Mouse (Mus musculus): Measurements from ENCODE around the gene Bicra. TPM values are rescaled to one million over a fixed set of nuclear protein-coding genes. Genes with fewer than 3 reads are reported as not detected.

Bicra gene
- polyA plus RNA-seq, 1 experiment from 2014 or later = 6.7 TPM

GRCm38 (mm10) chr7:16002171-16002570, 45.5 kb downstream of the Bicra start:
- no peak overlapping the region for H3K4me3 ChIP-seq (ENCODE audit: low read depth, low read length)
- no peak overlapping the region for H3K9ac ChIP-seq (ENCODE audit: low read depth, low read length)
- 75% methylated on average over 5 of the region's 5 CpGs for WGBS
- DNase-seq (ENCODE audit: low spot score) = peak; percentile 79
- peaks cover 4% of the 10 kb centered on the region; the same call in 1 of the 2 replicates for H3K4me1 ChIP-seq (ENCODE audit: control insufficient read depth, insufficient read depth, low read length)
- H3K9me3 ChIP-seq (ENCODE audit: control insufficient read depth, low read length) = no peaks in the 10 kb centered on the region
- H3K36me3 ChIP-seq (ENCODE audit: control insufficient read depth, insufficient read depth, low read length) = peaks cover 16% of the 10 kb centered on the region
- peak; percentile 28; the same call in 1 of the 2 replicates for ATAC-seq (ENCODE audit: low read depth)
- H3K4me2 ChIP-seq (ENCODE audit: low read depth, low read length) = no peak overlapping the region
- peak overlapping the region; percentile 39; the same call in 1 of the 2 replicates for H3K27ac ChIP-seq (replicated peaks; ENCODE audit: low read depth, low read length)
- no peaks in the 10 kb centered on the region for H3K27me3 ChIP-seq (replicated peaks; ENCODE audit: control insufficient read depth, insufficient read depth, low read length)

GRCm38 (mm10) chr7:16001691-16002090, 46.0 kb downstream of the Bicra start:
- H3K9ac ChIP-seq (ENCODE audit: low read depth, low read length) = no peak overlapping the region
- 89% methylated on average over 1 of the region's 1 CpGs for WGBS
- no peak overlapping the region for H3K4me3 ChIP-seq (ENCODE audit: low read depth, low read length)
- H3K4me2 ChIP-seq (ENCODE audit: low read depth, low read length) = no peak overlapping the region
- peaks cover 4% of the 10 kb centered on the region; the same call in 1 of the 2 replicates for H3K4me1 ChIP-seq (ENCODE audit: control insufficient read depth, insufficient read depth, low read length)
- H3K9me3 ChIP-seq (ENCODE audit: control insufficient read depth, low read length) = no peaks in the 10 kb centered on the region
- 0 out of 2 replicates have a peak overlapping the region, but pooled peaks have one; percentile 39 for H3K27ac ChIP-seq (replicated peaks; ENCODE audit: low read depth, low read length)
- peaks cover 21% of the 10 kb centered on the region for H3K36me3 ChIP-seq (ENCODE audit: control insufficient read depth, insufficient read depth, low read length)
- H3K27me3 ChIP-seq (replicated peaks; ENCODE audit: control insufficient read depth, insufficient read depth, low read length) = no peaks in the 10 kb centered on the region
- no peak for ATAC-seq (ENCODE audit: low read depth)
- no peak for DNase-seq (ENCODE audit: low spot score)

- no peaks in the 10 kb centered on the region for H3K4me1 ChIP-seq (ENCODE audit: control insufficient read depth, insufficient read depth, low read length)
Measured at GRCm38 (mm10) chr7:15993789-15994188, 53.9 kb downstream of the Bicra start.

DNA sequence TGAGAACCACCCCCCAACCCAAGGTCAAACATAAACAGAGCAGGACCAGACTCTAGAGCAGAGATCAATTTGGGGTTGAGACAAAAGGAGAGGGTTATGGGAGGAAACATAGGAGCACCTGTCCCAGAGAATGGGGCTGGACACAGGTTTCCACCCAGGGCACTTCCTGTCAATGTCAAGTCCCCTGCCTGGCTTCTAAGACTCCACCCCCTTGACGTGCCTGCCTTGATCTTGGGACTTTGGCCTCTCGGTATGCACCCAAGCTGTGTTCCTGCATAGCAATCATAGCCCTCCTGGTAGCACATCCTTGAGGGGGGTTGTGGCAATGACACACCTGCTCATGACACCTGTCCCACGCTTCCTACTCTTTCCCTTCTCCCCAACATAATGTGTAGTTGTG, 54.6 kb downstream of the Bicra start:
- H3K9me3 ChIP-seq (ENCODE audit: control insufficient read depth, low read length) = no peaks in the 10 kb centered on the region
- H3K27ac ChIP-seq (replicated peaks; ENCODE audit: low read depth, low read length) = no peak overlapping the region
- H3K4me3 ChIP-seq (ENCODE audit: low read depth, low read length) = no peak overlapping the region
- H3K9ac ChIP-seq (ENCODE audit: low read depth, low read length) = no peak overlapping the region
- WGBS = 92% methylated on average over 3 of the region's 3 CpGs
- no peaks in the 10 kb centered on the region for H3K27me3 ChIP-seq (replicated peaks; ENCODE audit: control insufficient read depth, insufficient read depth, low read length)
- no peaks in the 10 kb centered on the region for H3K4me1 ChIP-seq (ENCODE audit: control insufficient read depth, insufficient read depth, low read length)
- H3K36me3 ChIP-seq (ENCODE audit: control insufficient read depth, insufficient read depth, low read length) = peaks cover 84% of the 10 kb centered on the region
- no peak overlapping the region for H3K4me2 ChIP-seq (ENCODE audit: low read depth, low read length)
- no peak for ATAC-seq (ENCODE audit: low read depth)
- no peak for DNase-seq (ENCODE audit: low spot score)

More at GRCm38 (mm10) chr7:15993789-15994188, 53.9 kb downstream of the Bicra start:
- ATAC-seq (ENCODE audit: low read depth) = no peak
- Histone ChIP-seq H3K27ac (replicated peaks; ENCODE audit: low read depth, low read length) (no peak overlapping the region), H3K4me3 (ENCODE audit: low read depth, low read length) (no peak overlapping the region), H3K27me3 (replicated peaks; ENCODE audit: control insufficient read depth, insufficient read depth, low read length) (no peaks in the 10 kb centered on the region), H3K4me2 (ENCODE audit: low read depth, low read length) (no peak overlapping the region), H3K9me3 (ENCODE audit: control insufficient read depth, low read length) (no peaks in the 10 kb centered on the region), H3K36me3 (ENCODE audit: control insufficient read depth, insufficient read depth, low read length) (peaks cover 80% of the 10 kb centered on the region), H3K9ac (ENCODE audit: low read depth, low read length) (no peak overlapping the region)
- DNase-seq (ENCODE audit: low spot score) = no peak
- 91% methylated on average over 4 of the region's 4 CpGs for WGBS

DNA sequence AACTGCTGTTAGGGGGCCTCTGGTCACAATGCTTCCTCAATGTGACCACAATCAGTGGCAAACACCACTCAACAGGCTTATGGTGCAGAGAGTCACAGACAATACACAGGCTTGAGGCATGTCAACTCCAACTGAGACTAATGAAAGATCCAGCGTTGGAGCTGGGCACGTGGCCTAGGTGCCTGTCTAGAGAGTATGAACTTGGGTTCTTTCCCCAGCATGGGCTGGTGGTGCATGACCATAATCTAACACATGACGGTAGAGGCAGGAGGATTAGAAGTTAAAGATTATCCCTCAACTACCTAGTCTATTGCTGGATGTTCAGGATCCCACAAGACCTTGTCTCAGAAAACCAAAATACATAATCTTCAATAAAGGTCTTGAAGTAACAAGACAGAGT, 56.0 kb downstream of the Bicra start:
- Histone ChIP-seq H3K27me3 (replicated peaks; ENCODE audit: control insufficient read depth, insufficient read depth, low read length) (no peaks in the 10 kb centered on the region), H3K4me3 (ENCODE audit: low read depth, low read length) (no peak overlapping the region), H3K36me3 (ENCODE audit: control insufficient read depth, insufficient read depth, low read length) (peaks cover 84% of the 10 kb centered on the region), H3K4me2 (ENCODE audit: low read depth, low read length) (no peak overlapping the region), H3K4me1 (ENCODE audit: control insufficient read depth, insufficient read depth, low read length) (no peaks in the 10 kb centered on the region), H3K27ac (replicated peaks; ENCODE audit: low read depth, low read length) (no peak overlapping the region), H3K9ac (ENCODE audit: low read depth, low read length) (no peak overlapping the region), H3K9me3 (ENCODE audit: control insufficient read depth, low read length) (no peaks in the 10 kb centered on the region)
- no peak for ATAC-seq (ENCODE audit: low read depth)
- no peak for DNase-seq (ENCODE audit: low spot score)
- 96% methylated on average over 3 of the region's 3 CpGs for WGBS

- Histone ChIP-seq H3K4me1 (ENCODE audit: control insufficient read depth, insufficient read depth, low read length) (no peaks in the 10 kb centered on the region), H3K27me3 (replicated peaks; ENCODE audit: control insufficient read depth, insufficient read depth, low read length) (no peaks in the 10 kb centered on the region), H3K9me3 (ENCODE audit: control insufficient read depth, low read length) (no peaks in the 10 kb centered on the region), H3K4me2 (ENCODE audit: low read depth, low read length) (no peak overlapping the region), H3K36me3 (ENCODE audit: control insufficient read depth, insufficient read depth, low read length) (peaks cover 74% of the 10 kb centered on the region), H3K4me3 (ENCODE audit: low read depth, low read length) (no peak overlapping the region), H3K27ac (replicated peaks; ENCODE audit: low read depth, low read length) (no peak overlapping the region), H3K9ac (ENCODE audit: low read depth, low read length) (no peak overlapping the region)
- 97% methylated on average over 11 of the region's 16 CpGs for WGBS
- DNase-seq (ENCODE audit: low spot score) = no peak
- no peak for ATAC-seq (ENCODE audit: low read depth)
Measured at GRCm38 (mm10) chr7:15987661-15988356, 59.9 kb downstream of the Bicra start.

- ATAC-seq (ENCODE audit: low read depth) = no peak
- H3K36me3 ChIP-seq (ENCODE audit: control insufficient read depth, insufficient read depth, low read length) = peaks cover 66% of the 10 kb centered on the region
Measured at GRCm38 (mm10) chr7:15982729-15983407, 64.9 kb downstream of the Bicra start.

GRCm38 (mm10) chr7:15981538-15981937, 66.2 kb downstream of the Bicra start:
- DNase-seq (ENCODE audit: low spot score) (no peak), ATAC-seq (ENCODE audit: low read depth) (no peak)
- H3K4me1 ChIP-seq (ENCODE audit: control insufficient read depth, insufficient read depth, low read length) = no peaks in the 10 kb centered on the region
- H3K9me3 ChIP-seq (ENCODE audit: control insufficient read depth, low read length) = no peaks in the 10 kb centered on the region
- H3K4me2 ChIP-seq (ENCODE audit: low read depth, low read length) = no peak overlapping the region
- 79% methylated on average over 4 of the region's 4 CpGs for WGBS
- no peaks in the 10 kb centered on the region for H3K27me3 ChIP-seq (replicated peaks; ENCODE audit: control insufficient read depth, insufficient read depth, low read length)
- peaks cover 63% of the 10 kb centered on the region for H3K36me3 ChIP-seq (ENCODE audit: control insufficient read depth, insufficient read depth, low read length)
- H3K9ac ChIP-seq (ENCODE audit: low read depth, low read length) = no peak overlapping the region
- H3K4me3 ChIP-seq (ENCODE audit: low read depth, low read length) = no peak overlapping the region
- H3K27ac ChIP-seq (replicated peaks; ENCODE audit: low read depth, low read length) = no peak overlapping the region

More at GRCm38 (mm10) chr7:15982729-15983407, 64.9 kb downstream of the Bicra start:
- H3K4me1 ChIP-seq (ENCODE audit: control insufficient read depth, insufficient read depth, low read length) = no peaks in the 10 kb centered on the region
- no peak overlapping the region for H3K27ac ChIP-seq (replicated peaks; ENCODE audit: low read depth, low read length)
- H3K4me2 ChIP-seq (ENCODE audit: low read depth, low read length) = no peak overlapping the region
- WGBS = 40% methylated on average over 4 of the region's 4 CpGs
- H3K9me3 ChIP-seq (ENCODE audit: control insufficient read depth, low read length) = no peaks in the 10 kb centered on the region
- DNase-seq (ENCODE audit: low spot score) = peak; percentile 62
- H3K4me3 ChIP-seq (ENCODE audit: low read depth, low read length) = no peak overlapping the region
- H3K9ac ChIP-seq (ENCODE audit: low read depth, low read length) = no peak overlapping the region
- H3K27me3 ChIP-seq (replicated peaks; ENCODE audit: control insufficient read depth, insufficient read depth, low read length) = no peaks in the 10 kb centered on the region
